Mouse (Mus musculus): Measurements from ENCODE around the gene Plppr4.

DNA sequence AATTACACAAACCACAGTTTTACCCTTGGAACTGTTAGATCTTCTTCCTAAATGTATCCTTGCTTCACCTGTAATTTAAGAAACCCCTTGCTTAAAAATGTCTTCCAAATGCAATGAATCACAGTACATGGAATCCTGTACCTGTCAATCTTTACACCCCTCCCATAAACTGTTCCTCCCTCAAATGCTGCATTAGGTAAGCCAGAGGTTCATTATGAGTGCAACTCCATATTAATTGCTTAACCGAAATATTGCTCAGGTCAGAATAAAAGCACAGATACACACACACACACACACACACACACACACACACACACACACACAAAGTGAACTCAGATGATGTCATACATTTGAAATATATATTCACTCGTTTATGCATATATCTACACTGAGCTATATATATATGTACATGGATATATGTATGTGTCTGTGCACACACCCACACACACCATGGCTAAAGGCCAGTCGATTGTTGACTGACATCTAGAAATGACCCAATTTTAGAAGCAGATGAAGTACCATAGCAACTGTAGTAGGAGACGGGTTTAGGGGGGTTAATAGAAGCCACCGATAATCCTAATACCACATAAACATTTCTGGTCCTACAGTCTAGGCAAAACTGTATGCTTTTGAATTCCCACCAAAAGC lies 1.6 kb downstream of the Plppr4 start:
- TF ChIP-seq CTCF (IDR thresholded peaks at IDR 0.05; ENCODE audit: low read depth, low read length) (no peak), TAL1 (conservative IDR thresholded peaks at IDR 0.05; ENCODE audit: low read depth, low read length) (no peak), POLR2AphosphoS5 (IDR thresholded peaks at IDR 0.05; ENCODE audit: insufficient replicate concordance, low read depth, low read length) (no peak)
